10 mouse cellular contexts compared by ENCODE assay signal in genomic region chr6:37371341-37371740, GRCm38 (mm10).
DNase-seq lines count a peak whose midpoint lies in the region; ATAC-seq and TF ChIP-seq lines count a peak whose summit lies in the region.
"Had no signal": no experiment of that assay in that cellular context is flagged by ENCODE, and none has a peak within 500 bp of the region (broad histone marks: within the 10 kb centered on the region; RNA-seq: fewer than 3 reads in every experiment).

No protein-coding gene starts in this region.

- no peak overlapping the region for H3K9ac ChIP-seq in heart, adult 2 months (ENCODE audit: low read depth, low read length)
- no peak overlapping the region for H3K9ac ChIP-seq in heart, embryonic 12.5 days
- no peak overlapping the region for H3K9ac ChIP-seq in forebrain, embryonic 16.5 days (replicated peaks; ENCODE audit: low read depth, low read length)
- H3K9ac ChIP-seq in midbrain, embryonic 14.5 days (replicated peaks; ENCODE audit: low read length), result no peak overlapping the region
- H3K9ac ChIP-seq: hindbrain, embryonic 14.5 days had no signal

- H3K36me3 ChIP-seq in heart, adult 2 months (ENCODE audit: control insufficient read depth, insufficient read depth, low read length), result peaks cover 3% of the 10 kb centered on the region
- peaks cover 44% of the 10 kb centered on the region for H3K36me3 ChIP-seq in heart, embryonic 12.5 days
- no peaks in the 10 kb centered on the region for H3K36me3 ChIP-seq in forebrain, embryonic 16.5 days (ENCODE audit: control insufficient read depth, insufficient read depth)
- no peaks in the 10 kb centered on the region for H3K36me3 ChIP-seq in midbrain, embryonic 14.5 days (ENCODE audit: control insufficient read depth, insufficient read depth, low read length)

- ATAC-seq in heart, embryonic 12.5 days (ENCODE audit: insufficient number of reproducible peaks, low FRiP score), result no peak
- no peak for ATAC-seq in forebrain, embryonic 16.5 days
- ATAC-seq in midbrain, embryonic 14.5 days (ENCODE audit: low FRiP score, low TSS enrichment), result no peak

- 88% methylated on average over 7 of the region's 7 CpGs for WGBS in heart, adult 2 months
- WGBS in heart, embryonic 12.5 days, result 79% methylated on average over 7 of the region's 7 CpGs
- WGBS in forebrain, embryonic 16.5 days, result 83% methylated on average over 7 of the region's 7 CpGs
- WGBS in midbrain, embryonic 14.5 days, result 83% methylated on average over 7 of the region's 7 CpGs

- no peak for DNase-seq in heart, adult 2 months
- peak; percentile 74 for DNase-seq in CD4-positive, CD25-positive, alpha-beta regulatory T cell, adult 2 months (ENCODE audit: low read depth, low spot score)
- DNase-seq in c-Kit-positive CD71-positive TER-119-positive erythroid progenitor cells, embryonic 14.5 days (ENCODE audit: low spot score), result peak; percentile 16
- DNase-seq in lung, postnatal 25 days (ENCODE audit: low spot score), result peak; percentile 46
- no peak for DNase-seq in midbrain, embryonic 14.5 days
- DNase-seq in left cerebral cortex, adult 9 months (ENCODE audit: low spot score in 2 of 2), result no peak

- peaks cover 2% of the 10 kb centered on the region for H3K4me1 ChIP-seq in heart, adult 2 months (ENCODE audit: control insufficient read depth, insufficient read depth, low read length)
- peaks cover 70% of the 10 kb centered on the region for H3K4me1 ChIP-seq in heart, embryonic 12.5 days (replicated peaks)
- no peaks in the 10 kb centered on the region for H3K4me1 ChIP-seq in forebrain, embryonic 16.5 days (replicated peaks; ENCODE audit: control insufficient read depth, insufficient read depth, low read length)
- 0 out of 2 replicates have a peak, but pooled peaks cover 4% of the 10 kb centered on the region for H3K4me1 ChIP-seq in midbrain, embryonic 14.5 days (ENCODE audit: control insufficient read depth, insufficient read depth, low read length)

- intact Hi-C loops in heart, adult 2 months (cut with DNase I), result no loop called here

- no peak for TF ChIP-seq EP300 in heart, adult 2 months (IDR thresholded peaks at IDR 0.05; ENCODE audit: insufficient read depth, low read depth, low read length)

- peak; percentile 76 for TF ChIP-seq CTCF in heart, adult 2 months (IDR thresholded peaks at IDR 0.05)

- H3K4me3 ChIP-seq in heart, adult 2 months, result no peak overlapping the region
- no peak overlapping the region for H3K4me3 ChIP-seq in heart, embryonic 12.5 days
- H3K4me3 ChIP-seq in forebrain, embryonic 16.5 days (replicated peaks; ENCODE audit: low read length), result no peak overlapping the region
- no peak overlapping the region for H3K4me3 ChIP-seq in midbrain, embryonic 14.5 days (replicated peaks; ENCODE audit: low read depth, low read length)
- H3K4me3 ChIP-seq: erythroblast, embryonic 14.5 days had no signal

- H3K9me3 ChIP-seq in heart, embryonic 12.5 days (replicated peaks), result no peaks in the 10 kb centered on the region
- no peaks in the 10 kb centered on the region for H3K9me3 ChIP-seq in forebrain, embryonic 16.5 days (ENCODE audit: control insufficient read depth, low read length)
- H3K9me3 ChIP-seq in midbrain, embryonic 14.5 days (ENCODE audit: control insufficient read depth, low read length), result no peaks in the 10 kb centered on the region

- 0 out of 2 replicates have a peak, but pooled peaks cover 1% of the 10 kb centered on the region for H3K79me2 ChIP-seq in heart, adult 2 months (replicated peaks; ENCODE audit: control insufficient read depth, insufficient read depth, low read length)

- H3K4me2 ChIP-seq in heart, embryonic 12.5 days, result no peak overlapping the region
- no peak overlapping the region for H3K4me2 ChIP-seq in forebrain, embryonic 16.5 days (ENCODE audit: low read length)
- no peak overlapping the region for H3K4me2 ChIP-seq in midbrain, embryonic 14.5 days (ENCODE audit: low read length)
- H3K4me2 ChIP-seq: hindbrain, embryonic 14.5 days had no signal

- H3K27ac ChIP-seq in heart, adult 2 months, result no peak overlapping the region
- no peak overlapping the region for H3K27ac ChIP-seq in heart, embryonic 12.5 days (ENCODE audit: poor library complexity, severe bottlenecking)
- H3K27ac ChIP-seq in forebrain, embryonic 16.5 days (ENCODE audit: low read length), result no peak overlapping the region
- H3K27ac ChIP-seq in midbrain, embryonic 14.5 days (replicated peaks; ENCODE audit: low read depth, low read length), result no peak overlapping the region
- H3K27ac ChIP-seq: hindbrain, embryonic 14.5 days had no signal

- H3K27me3 ChIP-seq in heart, adult 2 months (ENCODE audit: control insufficient read depth, insufficient read depth, low read length), result no peaks in the 10 kb centered on the region
- H3K27me3 ChIP-seq in heart, embryonic 12.5 days (replicated peaks), result no peaks in the 10 kb centered on the region
- no peaks in the 10 kb centered on the region for H3K27me3 ChIP-seq in forebrain, embryonic 16.5 days (replicated peaks; ENCODE audit: control insufficient read depth, insufficient read depth, low read length)
- H3K27me3 ChIP-seq in midbrain, embryonic 14.5 days (ENCODE audit: control insufficient read depth, insufficient read depth, low read length), result no peaks in the 10 kb centered on the region

- TF ChIP-seq POLR2A in heart, adult 2 months (IDR thresholded peaks at IDR 0.05; ENCODE audit: insufficient read depth, low read depth, low read length), result no peak

Comparison
In these comparisons a context has a peak if more than half of its experiments do, and no peak if none do; other contexts are left out.
1. DNase-seq: peak in CD4-positive, CD25-positive, alpha-beta regulatory T cell, adult 2 months (single experiment), c-Kit-positive CD71-positive TER-119-positive erythroid progenitor cells, embryonic 14.5 days (single experiment) and lung, postnatal 25 days (single experiment); none in heart, adult 2 months (0 of 2), midbrain, embryonic 14.5 days (single experiment) and left cerebral cortex, adult 9 months (0 of 2).